Mouse (Mus musculus) olfactory bulb, adult 2 months (tissue): ENCODE results near the gene Mgrn1.

ENCODE experiments used
- CTCF ChIP-seq: fragments of 200-500 bp; IDR thresholded peaks from 2 replicates; pipeline ENCODE4 v1.5.1; 2012; ENCODE audit warnings: low read depth, mild to moderate bottlenecking, low read length, moderate library complexity; ENCODE audit not compliant: insufficient read depth
- POLR2A ChIP-seq: fragments of 200-500 bp; IDR thresholded peaks from 2 replicates; pipeline ENCODE4 v1.6.1; 2012; ENCODE audit warnings: mild to moderate bottlenecking, low read depth, low read length, moderate library complexity; ENCODE audit not compliant: insufficient read depth

- TF ChIP-seq CTCF = no peak
- no peak for TF ChIP-seq POLR2A
These were observed 56.8 kb downstream of the Mgrn1 start for GRCm38 (mm10) chr16:4942868-4943267.
